Mouse (Mus musculus) hindbrain, embryonic 10.5 days (tissue): ENCODE measurements around the gene Ppp1r16b. TPM values are rescaled to one million over a fixed set of nuclear protein-coding genes. Genes with fewer than 3 reads are reported as not detected.
"Not testable (repeated sequence)": the region's sequence is repeated elsewhere in the genome, so short reads cannot be mapped to it uniquely, and the experiment has no call there.

Experiments used
- DNase-seq: peaks from one replicate; pipeline ENCODE4 v3.0.0-alpha.2; 2017; ENCODE audit warnings: low spot score
- H3K27ac ChIP-seq: fragments of 300-500 bp; sonication (generic); 2 replicates; pipeline ENCODE4 v1.5.1; 2016; ENCODE audit warnings: mild to moderate bottlenecking, moderate library complexity
- H3K27me3 ChIP-seq: fragments of 300-500 bp; sonication (generic); 2 replicates; pipeline ENCODE4 v1.6.1; 2016; ENCODE audit warnings: mild to moderate bottlenecking; ENCODE audit not compliant: poor library complexity, insufficient read depth, severe bottlenecking
- H3K36me3 ChIP-seq: fragments of 300-500 bp; sonication (generic); 2 replicates; pipeline ENCODE4 v1.6.1; 2016; ENCODE audit warnings: mild to moderate bottlenecking, moderate library complexity
- H3K4me1 ChIP-seq: fragments of 300-500 bp; sonication (generic); replicated peaks from 2 replicates; pipeline ENCODE4 v1.6.1; 2016; ENCODE audit warnings: mild to moderate bottlenecking
- H3K4me3 ChIP-seq: fragments of 300-500 bp; sonication (generic); 2 replicates; pipeline ENCODE4 v1.5.1; 2016; ENCODE audit warnings: mild to moderate bottlenecking, moderate library complexity
- H3K9me3 ChIP-seq: fragments of 300-500 bp; sonication (generic); 2 replicates; pipeline ENCODE4 v1.6.1; 2016; ENCODE audit warnings: mild to moderate bottlenecking, moderate library complexity
- WGBS: fragments of 180-500 bp; shearing (Covaris S2); methylation state at CpG from one replicate; pipeline ENCODE4 v1.1.7; 2016; 5-methylcytosine and 5-hydroxymethylcytosine counted together
- polyA plus RNA-seq: library from polyadenylated mRNA; unstranded; fragments of >200 nt; fragmentation: Nextera tagmentation; extraction: Ambion mirVana; gene quantifications from 2 replicates; pipeline ENCODE4 v1.2.1, GENCODE M21; 2016

Ppp1r16b gene
- polyA plus RNA-seq, 1 experiment from 2014 or later: 3.0 TPM

DNA sequence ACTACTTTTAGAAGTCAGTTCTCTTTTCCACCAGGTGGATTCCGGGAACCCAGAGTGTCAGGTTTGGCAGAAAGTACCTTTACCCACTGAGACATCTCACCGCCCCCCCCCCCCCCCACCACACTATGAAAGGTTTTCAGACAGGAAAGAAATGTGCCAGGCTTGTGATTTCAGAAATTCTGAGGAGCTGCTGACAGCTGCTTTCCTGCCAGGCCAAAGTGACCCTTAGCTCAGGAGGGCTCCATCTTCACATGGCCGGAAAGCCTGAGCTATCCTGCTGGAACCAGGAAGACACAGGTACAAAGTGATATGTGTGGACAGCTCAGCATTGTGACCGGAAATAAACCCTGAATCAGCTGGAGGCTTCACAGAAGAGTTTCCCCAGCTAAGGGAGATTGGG, 56.9 kb downstream of the Ppp1r16b start:
- Histone ChIP-seq H3K4me1 (peaks cover 31% of the 10 kb centered on the region), H3K27me3 (no peaks in the 10 kb centered on the region), H3K36me3 (no peaks in the 10 kb centered on the region), H3K9me3 (no peaks in the 10 kb centered on the region), H3K27ac (no peak overlapping the region), H3K4me3 (no peak overlapping the region)
- no peak for DNase-seq
- WGBS: 86% methylated on average over 4 of the region's 4 CpGs

DNA sequence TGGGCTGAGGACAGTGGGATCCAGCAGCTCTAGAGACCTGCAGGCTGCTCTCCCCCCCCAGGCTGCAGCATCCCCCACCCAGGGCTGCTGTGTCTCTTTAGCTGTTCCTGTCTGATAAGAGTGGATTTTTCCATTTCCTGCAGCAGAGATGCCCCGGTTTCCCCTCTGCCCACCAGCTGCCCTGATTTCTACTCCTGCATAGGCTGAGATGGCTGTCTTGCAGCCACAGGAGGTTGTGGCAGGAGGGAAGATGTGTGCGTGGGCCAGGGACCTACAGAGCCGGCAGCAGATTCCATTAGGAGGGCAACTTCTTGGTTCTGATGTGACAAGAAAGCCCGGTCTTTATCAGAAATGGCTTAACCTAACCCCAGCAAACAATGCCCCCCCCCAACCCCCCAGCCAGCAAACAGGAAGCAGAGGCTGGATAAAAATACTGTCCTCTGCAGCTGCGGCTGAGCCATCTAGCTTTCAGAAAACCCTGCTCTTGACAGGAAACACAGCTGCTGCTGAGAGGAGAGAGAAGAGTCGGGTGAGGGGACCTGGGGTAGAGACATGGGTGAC, 57.9 kb downstream of the Ppp1r16b start:
- no peak overlapping the region for H3K4me3 ChIP-seq
- no peaks in the 10 kb centered on the region for H3K36me3 ChIP-seq
- no peaks in the 10 kb centered on the region for H3K9me3 ChIP-seq
- no peak for DNase-seq
- H3K27me3 ChIP-seq: no peaks in the 10 kb centered on the region
- peaks cover 31% of the 10 kb centered on the region for H3K4me1 ChIP-seq
- peak overlapping the region; percentile 36; the same call in 1 of the 2 replicates for H3K27ac ChIP-seq
- WGBS: 69% methylated on average over 6 of the region's 6 CpGs

DNA sequence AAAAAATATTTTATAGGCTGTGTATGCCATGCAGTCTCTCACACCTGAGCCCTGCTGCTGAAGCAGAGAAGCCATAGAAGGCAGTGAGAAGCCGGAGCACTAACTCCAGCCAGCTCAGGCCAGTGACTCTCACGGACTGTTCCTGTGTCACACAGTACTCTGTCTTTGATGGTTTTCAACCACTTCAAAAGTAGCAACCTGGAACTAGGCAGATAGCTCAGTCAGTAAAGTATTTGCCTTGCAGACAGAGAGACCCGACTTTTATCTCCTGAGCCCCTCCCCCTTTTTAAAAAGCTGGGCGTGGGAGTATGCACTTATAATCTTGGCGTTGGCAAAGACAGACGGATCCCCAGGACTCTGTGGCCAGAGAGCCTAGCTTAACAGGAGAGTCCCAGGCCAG, 58.6 kb downstream of the Ppp1r16b start:
- no peak overlapping the region for H3K27ac ChIP-seq

DNA sequence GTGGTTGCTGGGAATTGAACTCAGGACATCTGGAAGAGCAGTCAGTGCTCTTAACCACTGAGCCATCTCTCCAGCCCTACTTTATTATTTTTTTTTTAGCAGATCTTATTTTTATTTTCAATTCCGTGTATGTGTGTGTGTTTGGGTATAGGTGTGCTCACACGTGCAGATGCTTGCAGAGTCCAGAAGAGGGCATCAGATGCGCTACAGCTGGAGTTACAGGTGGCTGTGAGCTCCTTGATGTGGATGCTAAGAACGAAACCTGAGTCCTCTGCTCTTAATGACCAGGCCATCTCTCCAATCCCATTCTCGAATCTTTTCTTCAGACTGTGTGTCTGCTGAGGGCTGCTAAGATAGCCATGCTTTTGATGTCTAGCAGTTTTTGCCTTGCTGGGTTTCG, 61.1 kb downstream of the Ppp1r16b start:
- H3K4me3 ChIP-seq: no peak overlapping the region
- no peaks in the 10 kb centered on the region for H3K27me3 ChIP-seq
- no peak overlapping the region for H3K27ac ChIP-seq
- H3K36me3 ChIP-seq: no peaks in the 10 kb centered on the region
- H3K9me3 ChIP-seq: no peaks in the 10 kb centered on the region
- DNase-seq: no peak
- H3K4me1 ChIP-seq: peaks cover 25% of the 10 kb centered on the region
- WGBS: 70% methylated on average over 6 of the region's 6 CpGs

More for the DNA sequence above, 58.6 kb downstream of the Ppp1r16b start:
- Histone ChIP-seq H3K9me3 (no peaks in the 10 kb centered on the region), H3K4me3 (no peak overlapping the region), H3K4me1 (peaks cover 31% of the 10 kb centered on the region), H3K36me3 (no peaks in the 10 kb centered on the region), H3K27me3 (no peaks in the 10 kb centered on the region)
- 60% methylated on average over 6 of the region's 6 CpGs for WGBS
- no peak for DNase-seq

DNA sequence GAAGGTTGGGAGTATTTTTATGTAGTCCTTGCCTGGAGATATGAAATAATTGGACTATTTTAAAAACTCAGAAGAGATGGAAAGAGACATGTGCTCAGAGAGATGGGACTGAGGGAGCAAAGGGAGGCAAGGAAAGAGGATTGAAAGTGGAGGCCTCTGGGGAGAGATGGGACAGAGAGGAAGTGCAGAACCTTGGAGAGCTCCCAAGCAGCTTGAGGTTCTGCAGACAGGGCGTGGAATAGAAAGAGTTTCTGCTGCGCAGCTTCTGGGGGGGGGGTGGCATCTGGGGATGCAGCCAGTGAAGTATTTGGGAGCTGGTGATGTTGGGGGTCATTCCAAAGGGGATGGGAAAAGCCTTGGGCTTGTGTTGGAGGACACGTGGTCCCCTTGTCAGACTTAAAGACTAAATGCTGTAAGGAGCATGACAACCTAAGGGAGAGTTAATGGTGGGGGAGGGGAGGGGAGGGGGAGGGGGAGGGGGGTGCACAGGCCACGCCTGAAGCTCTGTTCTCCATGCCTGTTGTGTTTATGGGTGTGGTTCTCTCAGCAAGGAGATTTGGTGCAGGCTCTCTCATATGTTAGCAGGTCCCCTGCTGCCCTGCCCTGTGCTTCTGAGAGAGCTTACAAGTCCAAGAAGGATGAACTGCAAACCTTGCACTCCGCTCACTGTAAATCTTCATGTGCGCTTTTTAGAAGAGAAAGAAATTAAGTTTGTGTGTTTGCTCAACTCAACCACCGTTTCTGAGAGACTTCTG, 63.0 kb downstream of the Ppp1r16b start:
- 50% methylated on average over 7 of the region's 7 CpGs for WGBS
- no peak overlapping the region for H3K27ac ChIP-seq
- H3K27me3 ChIP-seq: no peaks in the 10 kb centered on the region
- no peak overlapping the region for H3K4me3 ChIP-seq
- H3K9me3 ChIP-seq: no peaks in the 10 kb centered on the region
- no peaks in the 10 kb centered on the region for H3K36me3 ChIP-seq
- 0 out of 2 replicates have a peak, but pooled peaks cover 10% of the 10 kb centered on the region for H3K4me1 ChIP-seq
- no peak for DNase-seq

DNA sequence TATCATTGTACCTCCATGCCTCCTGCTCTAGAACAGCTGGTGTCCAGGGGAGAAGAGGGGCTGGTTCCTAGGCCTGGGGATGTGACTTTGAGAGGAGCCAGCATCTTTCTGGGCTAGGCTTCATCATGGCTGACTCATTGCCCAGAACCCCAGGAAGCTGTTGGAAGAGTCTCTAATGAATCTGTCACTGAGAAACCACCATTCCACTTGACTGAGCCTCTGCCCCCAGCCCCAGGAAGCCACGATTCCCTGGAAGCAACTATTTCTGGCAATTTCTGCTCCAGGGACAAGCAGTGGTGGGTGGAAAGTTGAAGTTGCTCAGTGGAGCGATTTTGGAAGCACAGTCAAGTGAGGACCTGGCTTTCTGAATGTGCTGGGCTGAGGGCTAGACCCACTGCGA, 65.7 kb downstream of the Ppp1r16b start:
- no peak for DNase-seq
- H3K9me3 ChIP-seq: no peaks in the 10 kb centered on the region
- H3K4me3 ChIP-seq: no peak overlapping the region
- no peak overlapping the region for H3K27ac ChIP-seq
- 74% methylated on average over 3 of the region's 3 CpGs for WGBS
- H3K27me3 ChIP-seq: no peaks in the 10 kb centered on the region
- no peaks in the 10 kb centered on the region for H3K36me3 ChIP-seq
- H3K4me1 ChIP-seq: 0 out of 2 replicates have a peak, but pooled peaks cover 6% of the 10 kb centered on the region

DNA sequence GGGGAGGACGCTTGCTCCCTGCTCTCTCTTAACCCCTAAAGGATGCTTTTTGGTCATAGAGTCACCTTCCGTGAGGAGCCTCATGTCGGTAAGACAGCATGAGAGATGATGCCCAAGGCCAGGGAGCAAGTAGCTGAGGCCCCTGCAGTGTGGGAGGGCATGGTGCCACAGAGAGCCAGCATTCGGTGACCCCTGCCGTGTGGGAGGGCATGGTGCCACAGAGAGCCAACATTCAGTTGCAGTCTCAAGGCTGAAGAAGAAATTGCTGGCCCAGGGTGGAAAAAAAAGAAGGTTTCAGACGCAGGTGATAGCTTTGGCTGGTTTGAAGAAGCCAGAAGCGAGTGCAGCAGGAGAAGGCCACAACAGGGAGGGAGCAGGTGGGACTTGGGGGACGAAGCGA, 67.3 kb downstream of the Ppp1r16b start:
- Histone ChIP-seq H3K36me3 (no peaks in the 10 kb centered on the region), H3K9me3 (peaks cover 3% of the 10 kb centered on the region; the same call in 1 of the 2 replicates), H3K27me3 (no peaks in the 10 kb centered on the region), H3K27ac (no peak overlapping the region), H3K4me3 (no peak overlapping the region), H3K4me1 (0 out of 2 replicates have a peak, but pooled peaks cover 6% of the 10 kb centered on the region)
- 88% methylated on average over 9 of the region's 9 CpGs for WGBS
- DNase-seq: no peak

DNA sequence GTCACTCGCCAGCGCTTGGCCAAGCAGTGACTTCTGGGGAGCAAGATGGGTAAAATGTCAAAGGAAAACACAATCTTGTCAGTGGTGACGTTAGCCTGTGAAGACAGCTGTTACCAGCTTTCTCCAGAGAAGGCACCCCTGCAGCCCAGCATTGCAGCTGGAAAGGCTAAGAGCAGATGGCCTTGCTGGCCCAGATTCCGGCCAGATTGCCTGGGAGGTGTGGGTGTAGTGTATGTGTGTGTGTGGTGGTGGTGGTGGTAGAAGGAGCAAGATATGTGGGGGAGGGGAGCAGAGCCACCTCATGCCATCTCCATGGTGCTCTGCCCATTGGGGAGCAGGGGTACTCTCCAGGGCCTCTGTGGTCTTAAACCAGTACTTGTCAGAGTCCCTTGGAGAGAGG, 67.9 kb downstream of the Ppp1r16b start:
- Histone ChIP-seq H3K27ac (no peak overlapping the region), H3K4me1 (peaks cover 6% of the 10 kb centered on the region), H3K9me3 (peaks cover 3% of the 10 kb centered on the region; the same call in 1 of the 2 replicates), H3K4me3 (no peak overlapping the region), H3K27me3 (no peaks in the 10 kb centered on the region), H3K36me3 (no peaks in the 10 kb centered on the region)
- WGBS: 74% methylated on average over 4 of the region's 4 CpGs
- DNase-seq: no peak

DNA sequence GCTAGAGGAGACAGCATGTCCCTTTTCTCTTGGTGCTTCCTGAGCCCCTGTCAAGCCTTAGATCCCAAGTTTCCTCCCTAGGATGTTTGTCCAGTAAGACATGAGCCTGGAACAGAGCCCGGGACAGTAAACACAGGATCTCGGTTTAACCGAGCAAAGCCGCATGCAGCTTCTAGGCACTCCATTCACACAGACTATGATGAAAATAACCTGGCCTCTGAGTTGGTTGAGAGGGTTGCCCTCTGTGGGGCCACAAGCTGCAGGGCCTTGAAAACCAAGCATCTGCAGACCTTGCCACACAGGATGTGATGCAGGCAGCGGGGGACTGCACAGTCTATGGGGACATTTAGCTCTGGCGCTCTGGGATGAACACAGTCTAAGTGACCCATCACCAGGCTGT, 68.7 kb downstream of the Ppp1r16b start:
- H3K4me1 ChIP-seq: peaks cover 14% of the 10 kb centered on the region
- no peaks in the 10 kb centered on the region for H3K36me3 ChIP-seq
- H3K9me3 ChIP-seq: peaks cover 3% of the 10 kb centered on the region; the same call in 1 of the 2 replicates
- H3K4me3 ChIP-seq: no peak overlapping the region
- H3K27me3 ChIP-seq: no peaks in the 10 kb centered on the region
- H3K27ac ChIP-seq: no peak overlapping the region
- WGBS: 92% methylated on average over 6 of the region's 6 CpGs
- no peak for DNase-seq

DNA sequence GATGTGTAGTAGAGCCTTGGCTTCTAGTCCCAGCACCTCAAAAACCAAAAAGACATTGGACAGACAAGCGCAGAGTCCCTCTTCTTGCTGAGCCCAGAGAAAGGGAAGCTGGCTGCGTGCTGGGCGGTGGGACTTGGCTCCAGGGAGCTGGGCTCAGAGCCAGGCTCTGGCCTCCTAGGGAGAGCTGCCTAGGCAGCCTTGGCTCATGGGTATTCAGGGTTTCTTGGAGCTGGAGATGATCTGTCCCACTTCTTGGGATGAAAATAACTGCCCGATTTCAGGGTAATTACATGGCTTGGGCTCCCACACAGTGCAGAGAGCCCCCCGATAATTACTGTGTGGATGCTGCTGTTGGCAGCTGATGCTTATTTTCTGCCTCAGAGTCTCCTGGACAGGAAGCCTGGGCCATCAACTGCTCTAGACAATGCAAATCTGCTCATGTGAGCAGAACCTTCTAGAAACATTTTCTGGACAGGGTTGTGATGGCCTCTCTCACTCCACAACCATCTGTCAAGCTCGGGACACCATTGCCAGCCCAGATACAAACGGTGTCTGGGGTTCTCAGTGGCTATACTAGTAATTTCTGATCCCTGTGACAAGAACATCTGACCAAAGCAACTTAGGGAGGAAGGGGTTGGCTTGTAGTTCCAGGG, 69.4 kb downstream of the Ppp1r16b start:
- Histone ChIP-seq H3K9me3 (peaks cover 3% of the 10 kb centered on the region; the same call in 1 of the 2 replicates), H3K36me3 (no peaks in the 10 kb centered on the region), H3K4me3 (no peak overlapping the region), H3K27ac (no peak overlapping the region), H3K4me1 (peaks cover 21% of the 10 kb centered on the region), H3K27me3 (no peaks in the 10 kb centered on the region; the same call in 1 of the 2 replicates)
- DNase-seq: no peak
- 91% methylated on average over 7 of the region's 7 CpGs for WGBS

DNA sequence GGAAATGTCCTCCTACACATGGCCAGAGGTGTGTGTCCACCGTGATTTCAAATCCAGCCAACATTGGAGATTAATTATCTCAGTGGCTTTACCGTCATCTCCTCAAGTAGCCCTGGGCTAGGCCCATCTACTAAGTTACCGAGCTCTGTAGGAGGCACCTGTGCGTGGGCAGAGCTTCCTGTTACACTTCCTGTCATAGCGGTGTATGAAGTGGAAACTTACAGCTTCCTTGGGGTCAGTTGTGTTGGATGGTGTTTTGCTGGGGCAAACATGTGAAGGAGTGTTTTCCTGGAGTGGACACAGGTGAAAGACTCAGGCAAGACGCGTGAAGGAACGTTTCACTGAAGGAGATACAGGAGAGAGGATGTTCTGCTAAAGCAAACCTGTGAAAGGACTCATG, 70.1 kb downstream of the Ppp1r16b start:
- H3K4me1 ChIP-seq: peaks cover 21% of the 10 kb centered on the region
- WGBS: 93% methylated on average over 8 of the region's 8 CpGs
- H3K36me3 ChIP-seq: no peaks in the 10 kb centered on the region
- no peak for DNase-seq
- H3K27ac ChIP-seq: no peak overlapping the region
- no peaks in the 10 kb centered on the region; the same call in 1 of the 2 replicates for H3K27me3 ChIP-seq
- peaks cover 3% of the 10 kb centered on the region; the same call in 1 of the 2 replicates for H3K9me3 ChIP-seq
- no peak overlapping the region for H3K4me3 ChIP-seq

DNA sequence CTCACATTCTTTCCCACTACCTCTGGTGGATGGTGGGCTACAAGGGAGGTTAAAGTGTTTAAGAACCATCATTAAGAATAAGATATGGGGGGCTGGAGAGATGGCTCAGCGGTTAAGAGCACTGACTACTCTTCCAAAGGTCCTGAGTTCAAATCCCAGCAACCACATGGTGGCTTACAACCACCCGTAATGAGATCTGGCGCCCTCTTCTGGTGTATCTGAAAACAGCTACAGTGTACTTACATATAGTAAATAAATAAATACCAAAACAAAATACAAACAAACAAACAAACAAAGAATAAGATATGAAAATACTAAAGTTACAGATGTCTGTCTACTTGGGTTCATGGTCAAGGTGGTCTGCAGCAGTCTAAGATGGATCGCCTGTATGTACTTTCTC, 71.0 kb downstream of the Ppp1r16b start:
- not testable (repeated sequence) for H3K27me3 ChIP-seq, DNase-seq
- WGBS: 79% methylated on average over 4 of the region's 4 CpGs

DNA sequence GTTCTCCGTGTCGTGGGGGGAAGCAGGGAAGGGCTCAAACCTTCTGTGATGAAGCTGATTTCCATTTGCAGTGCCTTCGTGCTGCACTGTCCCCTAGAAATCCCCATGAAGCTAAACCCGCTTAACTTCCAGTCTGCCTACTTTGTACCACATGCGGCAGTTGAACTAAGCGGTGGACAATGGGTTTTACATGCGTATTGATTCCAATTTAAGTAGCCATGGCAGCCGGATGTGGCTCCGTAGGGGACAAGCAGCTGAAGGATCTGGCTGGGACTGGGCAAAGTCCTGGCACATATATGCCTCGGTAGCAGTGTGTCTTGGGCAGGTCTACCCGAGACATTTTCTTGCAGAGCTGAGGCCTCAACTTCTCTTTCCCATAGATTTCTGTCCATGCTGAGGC, 73.4 kb downstream of the Ppp1r16b start:
- DNase-seq: peak; percentile 15

More for the DNA sequence above, 71.0 kb downstream of the Ppp1r16b start:
- H3K4me3 ChIP-seq, H3K27ac ChIP-seq, H3K36me3 ChIP-seq, H3K9me3 ChIP-seq: not testable (repeated sequence)
- H3K4me1 ChIP-seq: peaks cover 28% of the 10 kb centered on the region

More for the DNA sequence above, 73.4 kb downstream of the Ppp1r16b start:
- no peak overlapping the region for H3K4me3 ChIP-seq
- peak overlapping the region; percentile 62 for H3K27ac ChIP-seq
- H3K36me3 ChIP-seq: peaks cover 5% of the 10 kb centered on the region; the same call in 1 of the 2 replicates
- 69% methylated on average over 11 of the region's 11 CpGs for WGBS
- H3K9me3 ChIP-seq: peaks cover 6% of the 10 kb centered on the region; the same call in 1 of the 2 replicates
- no peaks in the 10 kb centered on the region; the same call in 1 of the 2 replicates for H3K27me3 ChIP-seq
- peaks cover 29% of the 10 kb centered on the region for H3K4me1 ChIP-seq
